Mouse (Mus musculus): Measurements from ENCODE around the gene P2ry4. TPM values are rescaled to one million over a fixed set of nuclear protein-coding genes. Genes with fewer than 3 reads are reported as not detected.
A peak's percentile ranks its signal among the peaks of the same experiment; 100 is the strongest.

The P2ry4 gene
- not detected in 2 replicates for polyA plus RNA-seq (2015; fragmentation: Nextera tagmentation; extraction: Ambion mirVana)

- Histone ChIP-seq H3K4me2 (no peak within 1 kb of the TSS), H3K9ac (no peak within 1 kb of the TSS), H3K36me3 (replicated peaks) (no peaks in the 10 kb centered on the region), H3K4me3 (no peak within 1 kb of the TSS), H3K9me3 (no peaks in the 10 kb centered on the region), H3K27me3 (replicated peaks) (peaks cover 15% of the 10 kb centered on the region), H3K27ac (no peak within 1 kb of the TSS), H3K4me1 (no peaks in the 10 kb centered on the region)
- 61% methylated on average over 4 of the region's 4 CpGs for WGBS
- no peak for ATAC-seq (replicated peaks)
Measured at GRCm38 (mm10) chrX:100594791-100595190, at the start of gene P2ry4. P2ry4 (minus strand) TSS chrX:100594869.

GRCm38 (mm10) chrX:100638477-100638876 is 43.8 kb upstream of the P2ry4 start:
- H3K4me2 ChIP-seq = no peak overlapping the region
- 90% methylated on average over 8 of the region's 8 CpGs for WGBS
- ATAC-seq (replicated peaks) = no peak
- no peaks in the 10 kb centered on the region for H3K4me1 ChIP-seq
- H3K27ac ChIP-seq = no peak overlapping the region
- H3K27me3 ChIP-seq (replicated peaks) = no peaks in the 10 kb centered on the region
- no peak overlapping the region for H3K9ac ChIP-seq
- H3K36me3 ChIP-seq (replicated peaks) = no peaks in the 10 kb centered on the region
- no peaks in the 10 kb centered on the region for H3K9me3 ChIP-seq
- no peak overlapping the region for H3K4me3 ChIP-seq

GRCm38 (mm10) chrX:100629076-100629475 is 34.4 kb upstream of the P2ry4 start:
- H3K4me1 ChIP-seq = peaks cover 13% of the 10 kb centered on the region
- H3K4me3 ChIP-seq = no peak overlapping the region
- ATAC-seq (replicated peaks) = no peak
- H3K27ac ChIP-seq = no peak overlapping the region
- H3K9ac ChIP-seq = no peak overlapping the region
- no peaks in the 10 kb centered on the region for H3K36me3 ChIP-seq (replicated peaks)
- H3K4me2 ChIP-seq = no peak overlapping the region
- H3K9me3 ChIP-seq = no peaks in the 10 kb centered on the region
- H3K27me3 ChIP-seq (replicated peaks) = no peaks in the 10 kb centered on the region
- WGBS = 90% methylated on average over 2 of the region's 2 CpGs

- 27% methylated on average over 62 of the region's 62 CpGs for WGBS
Measured at GRCm38 (mm10) chrX:100625802-100626793, 31.4 kb upstream of the P2ry4 start, which contains the start of gene Pdzd11. Pdzd11 (minus strand) TSS chrX:100626568.

GRCm38 (mm10) chrX:100625546-100625801 is 30.8 kb upstream of the P2ry4 start, which contains the start of gene Kif4:
Kif4 (plus strand) TSS chrX:100625737.
- peak within 1 kb of the TSS; percentile 82 for H3K4me2 ChIP-seq
- H3K4me3 ChIP-seq = peak within 1 kb of the TSS; percentile 48
- H3K27ac ChIP-seq = peak within 1 kb of the TSS; percentile 47; the same call in 1 of the 2 replicates
- peak within 1 kb of the TSS; percentile 45; the same call in 1 of the 2 replicates for H3K9ac ChIP-seq
- peaks cover 13% of the 10 kb centered on the region for H3K4me1 ChIP-seq
- 33% methylated on average over 3 of the region's 3 CpGs for WGBS
- no peak for ATAC-seq (replicated peaks)
- H3K27me3 ChIP-seq (replicated peaks) = no peaks in the 10 kb centered on the region
- no peaks in the 10 kb centered on the region for H3K36me3 ChIP-seq (replicated peaks)
- no peaks in the 10 kb centered on the region for H3K9me3 ChIP-seq

More at GRCm38 (mm10) chrX:100625802-100626793, 31.4 kb upstream of the P2ry4 start, which contains the start of gene Pdzd11:
- no peaks in the 10 kb centered on the region for H3K27me3 ChIP-seq (replicated peaks)
- H3K27ac ChIP-seq = peak within 1 kb of the TSS; percentile 47; the same call in 1 of the 2 replicates
- peak within 1 kb of the TSS; percentile 82 for H3K4me2 ChIP-seq
- no peaks in the 10 kb centered on the region for H3K9me3 ChIP-seq
- ATAC-seq (replicated peaks) = peak; percentile 100
- peak within 1 kb of the TSS; percentile 45; the same call in 1 of the 2 replicates for H3K9ac ChIP-seq
- no peaks in the 10 kb centered on the region for H3K36me3 ChIP-seq (replicated peaks)
- peaks cover 13% of the 10 kb centered on the region for H3K4me1 ChIP-seq
- peak within 1 kb of the TSS; percentile 48 for H3K4me3 ChIP-seq

- H3K9me3 ChIP-seq = no peaks in the 10 kb centered on the region
- H3K27ac ChIP-seq = peak overlapping the region; percentile 47; the same call in 1 of the 2 replicates
- no peaks in the 10 kb centered on the region for H3K36me3 ChIP-seq (replicated peaks)
- H3K4me1 ChIP-seq = peaks cover 13% of the 10 kb centered on the region
- H3K27me3 ChIP-seq (replicated peaks) = no peaks in the 10 kb centered on the region
- H3K9ac ChIP-seq = peak overlapping the region; percentile 17; the same call in 1 of the 2 replicates
- H3K4me3 ChIP-seq = peak overlapping the region; percentile 48
- ATAC-seq (replicated peaks) = peak; percentile 9; the same call in 1 of the 2 replicates
- peak overlapping the region; percentile 48 for H3K4me2 ChIP-seq
- 36% methylated on average over 7 of the region's 7 CpGs for WGBS
Measured at GRCm38 (mm10) chrX:100625146-100625545, 30.5 kb upstream of the P2ry4 start.

GRCm38 (mm10) chrX:100624242-100624641 is 29.6 kb upstream of the P2ry4 start:
- no peak for ATAC-seq (replicated peaks)
- Histone ChIP-seq H3K27me3 (replicated peaks) (no peaks in the 10 kb centered on the region), H3K36me3 (replicated peaks) (no peaks in the 10 kb centered on the region), H3K4me2 (0 out of 2 replicates have a peak overlapping the region, but pooled peaks have one; percentile 48), H3K9me3 (no peaks in the 10 kb centered on the region), H3K9ac (no peak overlapping the region), H3K4me1 (peaks cover 13% of the 10 kb centered on the region), H3K27ac (no peak overlapping the region), H3K4me3 (no peak overlapping the region)
- 89% methylated on average over 4 of the region's 4 CpGs for WGBS

DNA sequence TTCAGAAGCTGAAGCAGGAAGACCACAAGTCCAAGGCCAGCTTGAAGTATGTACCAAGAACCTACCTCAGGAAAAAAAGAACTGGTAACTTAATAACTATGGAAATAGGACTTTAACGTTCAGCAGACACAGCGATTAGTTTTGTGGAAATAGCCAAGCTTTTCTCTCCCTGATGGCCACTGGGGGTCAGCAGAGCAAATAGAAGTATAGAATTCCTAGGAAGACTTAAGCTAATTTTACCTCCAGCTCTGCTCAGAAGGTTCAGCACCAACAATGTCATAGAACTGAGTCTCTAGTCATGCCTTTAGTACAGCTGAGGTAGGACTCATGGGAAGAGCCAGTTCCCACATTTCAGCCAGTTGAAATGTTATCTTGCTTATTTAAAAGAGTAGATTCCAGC is 26.7 kb upstream of the P2ry4 start:
- Histone ChIP-seq H3K27ac (no peak overlapping the region), H3K4me3 (no peak overlapping the region), H3K9ac (no peak overlapping the region), H3K27me3 (replicated peaks) (peaks cover 8% of the 10 kb centered on the region), H3K36me3 (replicated peaks) (no peaks in the 10 kb centered on the region), H3K4me1 (peaks cover 10% of the 10 kb centered on the region), H3K9me3 (no peaks in the 10 kb centered on the region), H3K4me2 (no peak overlapping the region)
- no peak for ATAC-seq (replicated peaks)
- 67% methylated on average over 2 of the region's 2 CpGs for WGBS

- Histone ChIP-seq H3K4me3 (no peak overlapping the region), H3K27ac (no peak overlapping the region), H3K4me1 (no peaks in the 10 kb centered on the region), H3K27me3 (replicated peaks) (peaks cover 9% of the 10 kb centered on the region), H3K36me3 (replicated peaks) (no peaks in the 10 kb centered on the region), H3K9ac (no peak overlapping the region), H3K4me2 (no peak overlapping the region), H3K9me3 (no peaks in the 10 kb centered on the region)
- ATAC-seq (replicated peaks) = no peak
- 69% methylated on average over 3 of the region's 3 CpGs for WGBS
Measured at GRCm38 (mm10) chrX:100618488-100618887, 23.8 kb upstream of the P2ry4 start.

DNA sequence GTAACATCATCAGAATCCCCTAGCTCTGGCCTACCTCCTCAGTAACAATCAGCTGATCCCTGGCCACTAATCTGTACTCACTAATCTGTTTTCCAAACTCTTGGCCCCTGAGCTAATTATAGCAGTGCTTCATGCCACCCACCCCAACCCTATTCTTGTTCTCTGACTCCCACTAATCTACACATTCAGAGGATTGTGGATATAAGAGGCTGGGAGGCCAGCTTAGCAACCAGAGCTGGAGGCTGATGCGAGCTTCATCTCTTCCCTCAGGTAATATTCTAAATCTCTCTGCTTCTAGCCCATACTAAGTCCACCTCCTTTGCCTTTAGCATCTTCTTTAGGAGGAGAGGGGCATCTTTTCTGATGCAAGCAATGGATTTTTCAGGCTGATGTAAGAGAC is 10.6 kb upstream of the P2ry4 start, which contains the start of gene Arr3:
Arr3 (plus strand) TSS at position 184 of the 400 bp plus-strand sequence.
- H3K36me3 ChIP-seq (replicated peaks) = no peaks in the 10 kb centered on the region
- no peak within 1 kb of the TSS for H3K4me2 ChIP-seq
- H3K27ac ChIP-seq = no peak within 1 kb of the TSS
- no peaks in the 10 kb centered on the region for H3K4me1 ChIP-seq
- H3K9ac ChIP-seq = no peak within 1 kb of the TSS
- H3K9me3 ChIP-seq = no peaks in the 10 kb centered on the region
- ATAC-seq (replicated peaks) = no peak
- 56% methylated on average over 1 of the region's 1 CpGs for WGBS
- no peak within 1 kb of the TSS for H3K4me3 ChIP-seq
- no peaks in the 10 kb centered on the region; the same call in 1 of the 2 replicates for H3K27me3 ChIP-seq (replicated peaks)

GRCm38 (mm10) chrX:100599755-100600154 is 5.1 kb upstream of the P2ry4 start:
- Histone ChIP-seq H3K27ac (no peak overlapping the region), H3K4me1 (no peaks in the 10 kb centered on the region), H3K4me2 (no peak overlapping the region), H3K4me3 (no peak overlapping the region), H3K9me3 (no peaks in the 10 kb centered on the region), H3K27me3 (replicated peaks) (peaks cover 13% of the 10 kb centered on the region; the same call in 1 of the 2 replicates), H3K36me3 (replicated peaks) (no peaks in the 10 kb centered on the region), H3K9ac (no peak overlapping the region)
- no peak for ATAC-seq (replicated peaks)
- 68% methylated on average over 4 of the region's 4 CpGs for WGBS

DNA sequence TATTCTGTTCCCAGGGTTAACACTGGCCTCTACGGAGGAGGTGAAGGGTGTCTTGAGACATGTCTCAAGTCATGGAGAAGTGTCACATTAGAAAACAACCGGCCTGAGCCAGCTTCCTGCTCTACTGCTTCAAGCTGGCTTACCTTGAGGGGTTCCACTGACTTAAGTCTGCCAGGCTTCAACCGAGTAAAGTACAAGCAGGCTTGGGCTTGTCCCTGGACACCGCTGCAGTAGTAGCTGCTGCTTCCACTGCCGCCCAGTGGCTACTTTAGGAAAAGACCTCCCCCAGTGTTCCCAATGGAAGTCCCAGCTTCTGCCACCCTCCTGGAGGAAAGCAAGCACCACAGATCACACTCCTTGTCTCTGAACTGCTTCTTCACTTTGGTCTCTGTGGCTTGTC is 2.8 kb upstream of the P2ry4 start:
- 29% methylated on average over 5 of the region's 5 CpGs for WGBS
- H3K27ac ChIP-seq = no peak overlapping the region

More for the DNA sequence above, 2.8 kb upstream of the P2ry4 start:
- H3K27me3 ChIP-seq (replicated peaks) = peaks cover 15% of the 10 kb centered on the region
- ATAC-seq (replicated peaks) = no peak
- no peaks in the 10 kb centered on the region for H3K9me3 ChIP-seq
- H3K4me2 ChIP-seq = no peak overlapping the region
- no peak overlapping the region for H3K4me3 ChIP-seq
- no peaks in the 10 kb centered on the region for H3K4me1 ChIP-seq
- no peak overlapping the region for H3K9ac ChIP-seq
- no peaks in the 10 kb centered on the region for H3K36me3 ChIP-seq (replicated peaks)

All from midbrain, embryonic 15.5 days (tissue).